Mouse (Mus musculus): ENCODE measurements at regions not wholly inside any gene's neighbourhood (a gene's known extent, or its start where the extent isn't known, plus 50 kb on each side); places are given as distances from the start of the nearest gene placed in this dataset.

GRCm38 (mm10) chr2:128373363-128374252 is 217.4 kb upstream of the Spdye4c start:
- no peak for ATAC-seq

DNA sequence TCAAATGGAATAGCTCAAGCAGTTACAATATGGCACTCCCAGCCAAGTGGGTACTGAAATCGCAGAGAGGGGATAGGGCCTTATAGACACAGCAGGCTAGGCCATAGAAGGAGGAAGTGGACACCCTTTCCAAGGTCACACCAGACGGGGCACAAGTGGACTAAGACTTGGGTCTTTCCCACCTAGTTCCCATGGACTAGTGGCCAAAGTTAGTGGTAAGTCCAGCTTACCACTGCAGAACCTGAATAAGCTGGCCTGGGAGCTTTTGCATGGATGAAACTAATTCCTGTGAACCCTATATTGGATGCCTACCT is 216.8 kb upstream of the Spdye4c start:
- ATAC-seq, result no peak

- no peak for ATAC-seq
These were observed 216.1 kb upstream of the Spdye4c start for GRCm38 (mm10) chr2:128374926-128375325.

GRCm38 (mm10) chr2:128375827-128376226 is 215.2 kb upstream of the Spdye4c start:
- ATAC-seq, result no peak

DNA sequence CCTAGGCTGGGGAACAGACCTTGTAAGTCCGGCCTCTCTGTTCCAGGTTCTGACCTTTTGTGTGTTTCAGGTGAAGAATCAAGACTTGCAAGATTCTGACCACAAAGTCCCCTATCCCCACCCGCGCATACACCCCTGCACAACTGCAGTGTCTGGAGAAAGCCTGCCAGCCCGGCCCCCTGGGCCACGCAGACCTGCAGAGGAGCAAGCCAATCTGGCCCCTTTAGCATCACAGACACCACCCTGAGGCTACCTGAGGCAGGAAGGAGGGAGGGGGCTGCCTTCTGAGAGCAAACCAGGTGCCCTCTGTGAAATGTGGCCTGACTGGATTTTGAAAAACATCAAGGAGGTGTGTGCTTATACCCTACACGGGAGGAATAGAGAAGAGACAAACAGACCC is 213.8 kb upstream of the Spdye4c start:
- peak; percentile 15 for ATAC-seq

- peak; percentile 57 for ATAC-seq
These were observed 213.3 kb upstream of the Spdye4c start for GRCm38 (mm10) chr2:128377680-128378079.

- ATAC-seq, result peak; percentile 4
These were observed 212.6 kb upstream of the Spdye4c start for GRCm38 (mm10) chr2:128378456-128378855.

GRCm38 (mm10) chr2:128379151-128379550 is 211.9 kb upstream of the Spdye4c start:
- no peak for ATAC-seq

DNA sequence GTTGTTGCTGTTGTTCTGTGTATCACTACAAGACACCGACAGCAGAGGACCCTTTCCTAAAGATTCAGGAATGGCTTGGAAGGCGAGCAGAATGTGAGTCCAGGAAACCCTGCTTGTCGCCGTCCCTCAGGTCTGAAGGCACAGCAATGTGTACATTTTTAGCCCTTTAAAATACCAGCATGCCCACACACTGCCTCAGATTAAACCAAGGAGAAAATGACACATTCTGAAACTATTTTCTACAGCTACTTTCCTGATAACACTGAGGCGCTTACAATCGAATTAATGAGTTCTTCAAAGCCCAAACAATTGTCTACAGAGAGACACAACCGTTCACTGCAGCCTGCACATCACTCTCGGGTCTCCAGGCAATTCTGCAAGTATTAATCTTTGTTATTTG is 211.5 kb upstream of the Spdye4c start:
- peak; percentile 6 for ATAC-seq

DNA sequence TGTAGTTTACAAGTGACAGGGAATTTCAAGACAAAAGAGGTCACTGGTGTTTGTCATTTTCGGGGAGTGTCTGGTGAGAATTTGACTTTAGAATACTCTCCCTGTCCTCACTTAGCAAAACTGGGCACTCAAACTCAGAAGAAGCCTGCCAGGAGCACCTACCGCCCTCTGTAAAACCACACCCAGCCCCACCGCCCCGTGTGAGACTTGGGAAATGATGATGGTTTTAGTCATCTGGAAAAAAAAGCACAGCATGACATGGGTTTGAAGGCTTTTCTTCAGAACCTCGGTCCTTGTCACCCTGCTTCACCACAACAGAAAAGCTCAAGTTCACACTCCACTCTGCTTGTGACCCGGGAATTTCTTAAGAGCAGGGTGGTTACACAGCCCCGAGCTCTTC is 210.4 kb upstream of the Spdye4c start:
- ATAC-seq, result no peak

DNA sequence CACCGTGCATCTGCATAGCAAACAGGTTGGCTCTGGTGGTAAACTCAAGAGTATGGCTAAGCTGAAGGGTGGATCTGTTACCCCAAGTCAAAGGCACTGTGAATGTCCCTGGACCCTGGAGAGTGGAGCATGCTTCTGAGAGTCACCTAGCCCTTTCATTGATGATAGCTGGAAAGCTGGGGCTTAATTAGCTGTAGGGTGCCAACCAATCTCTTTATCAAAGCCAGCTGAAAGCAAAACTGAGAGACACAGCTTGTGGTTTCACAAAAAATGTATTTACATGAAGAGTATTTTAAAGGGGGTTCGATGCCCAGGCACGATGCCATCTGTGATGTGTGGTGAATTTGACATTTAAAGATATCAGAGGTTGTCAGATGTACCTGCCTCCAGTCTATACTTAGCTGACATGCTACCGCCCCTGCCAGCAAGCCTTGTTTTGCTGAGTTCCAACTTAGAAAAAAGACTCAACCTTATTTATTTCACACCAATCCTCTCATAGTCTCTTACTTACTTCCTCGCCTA is 209.3 kb upstream of the Spdye4c start:
- ATAC-seq, result peak; percentile 38

DNA sequence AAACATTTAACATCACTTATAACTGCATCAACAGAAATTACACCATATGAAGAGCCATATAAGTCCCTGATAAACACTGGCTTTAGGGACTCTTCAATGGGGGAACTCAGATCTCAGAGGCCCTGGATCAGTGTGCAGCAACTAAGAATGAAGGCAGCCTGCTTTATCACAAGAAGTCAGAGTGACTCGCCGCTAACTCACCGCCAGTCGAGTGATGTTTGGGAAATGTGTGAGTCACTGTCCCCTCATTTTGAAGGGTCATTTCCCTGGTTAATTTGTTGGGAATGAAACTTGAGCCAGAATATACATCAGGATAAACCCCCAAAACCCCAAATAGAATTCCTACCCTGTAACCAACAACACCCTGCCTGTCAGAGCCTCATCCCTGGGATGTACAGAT is 208.5 kb upstream of the Spdye4c start:
- no peak for ATAC-seq

DNA sequence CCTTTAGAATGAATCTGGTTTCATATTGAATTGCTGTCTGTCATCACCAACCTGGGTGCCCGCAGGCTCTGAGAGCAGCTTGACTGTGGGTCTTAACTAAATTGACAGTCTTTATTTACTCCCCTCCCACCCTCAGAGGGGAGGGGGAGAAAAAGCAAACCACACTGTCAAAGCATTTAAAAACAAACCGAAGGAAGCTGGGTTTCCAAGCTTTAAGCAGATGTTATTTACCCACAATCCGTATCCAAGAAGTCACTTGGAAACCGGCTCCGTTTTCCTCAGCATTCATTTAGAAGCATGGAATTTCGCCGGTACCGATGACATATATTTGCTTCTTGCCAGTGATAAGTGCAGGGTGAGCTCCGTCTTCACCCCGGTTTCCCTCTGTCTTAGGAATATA is 206.4 kb upstream of the Spdye4c start:
- no peak for ATAC-seq

DNA sequence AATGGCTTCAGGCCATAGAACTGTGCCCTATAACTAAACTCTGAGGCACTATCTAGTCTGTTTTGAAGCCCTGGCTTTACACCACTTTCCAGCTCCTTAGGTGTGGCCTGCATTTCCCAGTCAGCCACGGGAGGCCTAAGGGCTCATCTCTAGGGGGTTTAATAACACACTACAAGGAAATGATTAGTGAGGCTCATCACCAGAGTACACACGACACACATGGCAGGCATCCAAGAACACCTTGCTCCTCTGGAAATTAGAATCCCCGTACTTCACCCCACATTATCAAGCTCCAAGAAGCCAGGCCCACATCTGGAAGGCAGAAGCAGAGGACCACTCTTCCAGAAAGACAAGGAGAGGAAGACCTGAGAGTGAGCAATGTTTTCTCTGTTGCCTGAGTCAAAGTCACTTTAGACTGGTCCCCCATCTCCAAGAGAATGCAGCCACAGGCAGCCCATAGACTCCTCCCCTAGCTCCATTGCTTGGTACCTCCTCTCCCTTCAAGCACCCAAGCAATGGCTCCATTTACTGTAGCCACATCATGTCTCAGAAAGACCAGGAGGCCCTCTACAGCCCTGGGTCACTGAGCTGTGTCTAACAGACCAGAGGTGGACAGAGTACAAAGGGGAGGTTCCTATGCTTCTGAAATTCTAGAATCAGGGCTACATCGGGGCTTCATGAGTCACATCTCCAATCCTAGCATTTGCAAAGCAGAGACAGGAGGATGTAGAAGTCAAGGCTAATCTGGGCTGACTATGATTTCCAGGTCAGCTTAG is 204.0 kb upstream of the Spdye4c start:
- no peak for ATAC-seq

DNA sequence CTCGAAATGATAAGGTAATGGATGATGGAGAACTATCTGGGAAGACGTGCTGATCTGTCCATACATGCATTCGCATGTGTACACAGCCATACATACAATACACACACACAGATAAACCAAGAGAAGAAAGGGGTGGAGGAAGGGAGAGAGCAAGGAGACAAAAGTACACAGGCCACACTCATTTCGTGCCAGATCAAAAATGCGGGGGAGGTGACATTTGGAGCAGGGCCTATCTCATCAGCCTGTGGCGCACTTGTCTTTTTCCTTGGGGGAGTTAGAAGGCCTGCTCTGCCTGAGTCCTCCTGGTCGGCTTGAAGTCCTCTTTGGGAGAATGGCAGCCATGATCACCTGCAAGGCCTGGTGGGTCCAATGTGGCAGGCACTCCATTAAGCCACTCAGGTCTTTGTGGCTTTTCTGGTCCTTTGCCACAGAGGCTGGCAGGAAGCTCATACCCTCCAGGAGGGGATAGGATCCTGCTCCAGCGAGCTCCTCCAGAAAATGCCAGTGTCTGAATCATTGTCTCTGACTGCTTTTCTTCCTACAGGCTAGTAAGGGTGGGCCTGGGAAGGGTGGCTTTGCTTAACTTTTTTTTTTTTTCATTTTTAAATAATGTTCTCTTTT is 203.0 kb upstream of the Spdye4c start:
- peak; percentile 55 for ATAC-seq

DNA sequence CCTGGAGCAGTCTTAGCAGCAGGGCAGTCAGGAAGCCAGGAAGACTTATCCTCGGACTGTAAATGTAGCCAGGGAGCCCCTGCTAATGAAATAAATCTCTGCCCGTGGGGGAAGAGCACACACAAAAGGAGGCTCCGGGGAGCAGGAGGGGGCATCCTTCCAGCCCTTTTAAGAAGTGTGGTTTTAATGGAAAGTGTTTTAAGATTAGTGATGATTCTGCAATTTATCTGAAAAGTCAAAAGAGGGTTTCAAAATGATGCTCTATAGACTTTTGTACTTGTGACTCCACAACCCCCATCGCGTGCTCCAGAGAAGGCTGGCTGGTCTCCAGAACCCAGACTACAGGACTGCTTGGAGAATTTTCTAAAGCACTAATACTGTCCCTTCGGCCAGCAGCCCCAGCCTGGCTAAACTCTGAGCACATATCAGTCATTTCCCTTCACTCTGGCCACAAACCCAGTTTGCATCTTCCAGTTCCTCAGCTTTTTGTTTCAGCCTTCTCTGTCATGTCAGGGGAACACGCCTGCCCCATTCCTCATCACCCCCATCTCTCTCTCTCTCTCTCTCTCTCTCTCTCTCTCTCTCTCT is 202.0 kb upstream of the Spdye4c start:
- ATAC-seq, result no peak

GRCm38 (mm10) chr2:128392344-128392743 is 198.7 kb upstream of the Spdye4c start:
- ATAC-seq, result peak; percentile 53

GRCm38 (mm10) chr2:128393401-128393800 is 197.6 kb upstream of the Spdye4c start:
- ATAC-seq, result no peak

DNA sequence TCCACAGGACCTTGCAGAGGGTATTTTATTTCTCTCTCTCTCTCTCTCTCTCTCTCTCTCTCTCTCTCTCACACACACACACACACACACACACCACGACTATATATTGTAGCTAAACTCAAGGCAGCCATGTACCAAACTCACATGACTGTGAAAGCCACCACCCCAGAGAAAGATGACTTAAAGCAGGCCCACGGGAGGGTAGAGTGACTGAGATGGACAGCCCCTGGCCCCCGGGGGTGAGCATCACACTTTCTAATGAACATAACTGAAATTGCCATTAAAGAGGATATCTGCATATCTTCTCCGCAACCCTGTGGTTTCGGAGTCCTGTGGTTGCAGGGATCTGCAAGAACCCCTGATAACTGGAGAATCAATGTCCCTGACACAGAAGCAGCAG is 197.1 kb upstream of the Spdye4c start:
- no peak for ATAC-seq

GRCm38 (mm10) chr2:128395308-128396007 is 195.6 kb upstream of the Spdye4c start:
- ATAC-seq, result no peak

GRCm38 (mm10) chr2:128396008-128396346 is 195.0 kb upstream of the Spdye4c start:
- ATAC-seq, result peak; percentile 88

DNA sequence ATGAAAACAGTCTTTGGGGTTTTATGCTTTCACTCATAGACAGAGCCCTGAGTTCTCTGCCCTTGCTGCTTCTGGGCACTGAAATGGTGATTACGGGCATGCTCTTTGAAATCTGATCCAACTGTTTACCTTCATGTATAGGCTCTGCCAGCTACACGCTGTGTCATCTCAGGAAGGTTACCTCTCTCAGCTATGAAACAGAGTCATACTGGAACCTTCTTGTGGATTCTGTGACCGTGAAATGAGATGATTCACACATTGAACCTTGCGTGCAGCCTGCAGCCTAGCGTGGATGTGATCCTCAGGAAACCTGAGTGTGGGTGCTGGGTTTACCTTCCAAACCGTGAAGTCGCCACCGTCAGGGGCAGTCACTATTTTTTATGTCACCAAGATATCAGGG is 189.7 kb upstream of the Spdye4c start:
- no peak for ATAC-seq
